Mouse (Mus musculus): ENCODE results near the gene Zfr2. TPM values are rescaled to one million over a fixed set of nuclear protein-coding genes. Genes with fewer than 3 reads are reported as not detected.

Gene Zfr2
- polyA plus RNA-seq, 1 experiment from 2014 or later: 0.26 TPM

DNA sequence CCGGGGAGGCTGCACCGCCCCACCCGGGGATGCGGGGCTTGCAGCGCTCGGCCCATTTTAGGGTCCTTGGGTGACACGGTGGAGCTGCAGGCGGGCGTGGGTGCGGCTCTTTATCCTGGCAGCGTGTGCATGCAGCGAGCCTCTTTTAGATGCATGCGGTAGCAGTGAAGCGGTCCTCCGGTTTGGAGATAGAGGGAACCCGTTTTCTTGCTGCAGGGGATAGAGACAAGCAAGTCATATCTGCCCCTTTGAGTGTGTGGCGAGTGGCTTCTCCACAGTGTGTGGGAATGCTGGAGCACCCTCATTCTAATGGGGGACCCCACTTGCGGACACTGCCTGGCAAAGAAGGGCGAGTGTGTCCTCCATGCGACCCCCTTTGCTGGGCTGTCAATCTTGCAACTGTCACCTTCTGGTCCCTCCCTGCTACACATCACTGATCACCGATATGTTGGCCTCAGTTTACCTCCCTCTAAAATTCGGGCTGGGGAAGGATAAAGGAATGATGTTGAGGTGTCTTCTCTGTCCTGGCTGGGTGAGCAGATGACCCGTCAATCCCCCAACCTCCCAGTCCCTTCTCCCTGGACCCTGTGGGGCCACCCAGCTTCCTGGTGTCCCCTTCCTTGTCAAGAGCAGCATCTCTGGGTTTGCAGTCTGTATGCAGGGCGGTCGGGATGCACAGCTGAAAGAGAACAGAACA lies 60.5 kb downstream of the Zfr2 start:
- Histone ChIP-seq H3K79me2 (ENCODE audit: inconsistent target) (peaks cover 54% of the 10 kb centered on the region), H3K4me3 (ENCODE audit: inconsistent target) (peak overlapping the region; percentile 79), H3K27ac (peak overlapping the region; percentile 43), H3K36me3 (ENCODE audit: inconsistent target) (no peaks in the 10 kb centered on the region)
- WGBS (ENCODE audit: missing documents): 2% methylated on average over 25 of the region's 25 CpGs

DNA sequence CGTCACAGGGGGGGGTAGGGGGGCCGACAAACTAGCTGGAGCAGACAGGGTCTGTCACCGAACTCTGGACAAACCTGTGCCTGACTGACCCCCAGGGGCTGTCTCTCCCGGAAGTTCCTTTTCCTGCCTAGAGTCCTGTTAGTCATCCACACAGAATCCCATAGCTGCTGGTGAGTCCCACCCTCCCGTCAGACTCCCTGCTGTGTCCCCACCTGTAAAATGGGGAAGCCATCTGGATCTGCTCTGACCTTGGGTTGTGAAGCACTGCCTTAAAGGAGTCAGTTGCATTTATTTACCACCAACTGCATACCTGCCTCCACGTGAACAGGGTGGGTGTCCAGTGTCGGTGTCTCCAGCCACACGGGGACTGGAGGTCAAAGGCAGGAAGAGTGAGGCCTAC lies 61.5 kb downstream of the Zfr2 start:
- Histone ChIP-seq H3K36me3 (ENCODE audit: inconsistent target) (no peaks in the 10 kb centered on the region), H3K4me3 (ENCODE audit: inconsistent target) (peak overlapping the region; percentile 79), H3K79me2 (ENCODE audit: inconsistent target) (peaks cover 63% of the 10 kb centered on the region), H3K27ac (peak overlapping the region; percentile 43)
- WGBS (ENCODE audit: missing documents): 31% methylated on average over 8 of the region's 8 CpGs

DNA sequence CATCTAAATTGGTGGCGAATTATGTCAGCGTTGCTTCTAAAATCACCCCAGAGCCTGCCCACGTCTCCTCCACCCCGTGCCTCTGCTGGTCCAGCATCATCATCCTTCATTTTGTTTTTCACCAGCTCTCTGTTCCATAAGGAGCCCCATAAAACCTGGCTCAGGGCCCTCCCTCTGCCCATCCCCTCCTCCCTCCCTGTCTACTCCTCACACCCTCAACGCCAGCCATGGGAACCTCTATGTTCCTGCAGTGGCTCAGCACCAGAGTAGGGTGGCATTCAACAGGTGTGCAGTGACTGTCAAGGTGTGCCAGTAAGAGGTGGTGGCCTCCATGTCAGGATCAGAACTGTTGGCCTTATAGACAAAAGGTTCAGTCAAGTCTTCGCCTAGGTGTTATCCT lies 62.2 kb downstream of the Zfr2 start:
- 89% methylated on average over 6 of the region's 6 CpGs for WGBS (ENCODE audit: missing documents)
- Histone ChIP-seq H3K79me2 (ENCODE audit: inconsistent target) (peaks cover 71% of the 10 kb centered on the region), H3K36me3 (ENCODE audit: inconsistent target) (no peaks in the 10 kb centered on the region), H3K27ac (no peak overlapping the region), H3K4me3 (ENCODE audit: inconsistent target) (no peak overlapping the region)

DNA sequence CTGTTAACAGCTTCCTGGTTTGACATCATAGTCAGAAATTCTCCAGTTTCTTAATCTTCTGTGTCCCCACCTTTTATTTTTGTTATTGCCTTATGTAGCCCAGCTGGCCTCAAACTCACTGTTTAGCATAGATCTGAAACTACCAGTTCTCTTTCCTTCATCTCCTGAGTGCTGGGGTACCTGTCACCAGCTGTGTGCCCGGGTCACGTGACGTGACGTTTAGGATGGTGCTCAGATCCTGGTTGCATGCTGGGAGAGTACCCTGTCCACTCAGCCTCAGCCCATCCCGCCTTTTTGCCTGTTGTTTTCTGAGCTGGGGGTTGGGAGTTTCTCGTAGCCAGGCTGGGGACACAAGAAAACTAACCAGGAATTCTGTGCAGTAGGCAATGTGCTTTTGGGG lies 64.3 kb downstream of the Zfr2 start:
- H3K4me3 ChIP-seq (ENCODE audit: inconsistent target): peak overlapping the region; percentile 20; the same call in 1 of the 2 replicates
- H3K27ac ChIP-seq: peak overlapping the region; percentile 99
- peaks cover 91% of the 10 kb centered on the region for H3K79me2 ChIP-seq (ENCODE audit: inconsistent target)
- WGBS (ENCODE audit: missing documents): 22% methylated on average over 6 of the region's 6 CpGs
- H3K36me3 ChIP-seq (ENCODE audit: inconsistent target): no peaks in the 10 kb centered on the region

DNA sequence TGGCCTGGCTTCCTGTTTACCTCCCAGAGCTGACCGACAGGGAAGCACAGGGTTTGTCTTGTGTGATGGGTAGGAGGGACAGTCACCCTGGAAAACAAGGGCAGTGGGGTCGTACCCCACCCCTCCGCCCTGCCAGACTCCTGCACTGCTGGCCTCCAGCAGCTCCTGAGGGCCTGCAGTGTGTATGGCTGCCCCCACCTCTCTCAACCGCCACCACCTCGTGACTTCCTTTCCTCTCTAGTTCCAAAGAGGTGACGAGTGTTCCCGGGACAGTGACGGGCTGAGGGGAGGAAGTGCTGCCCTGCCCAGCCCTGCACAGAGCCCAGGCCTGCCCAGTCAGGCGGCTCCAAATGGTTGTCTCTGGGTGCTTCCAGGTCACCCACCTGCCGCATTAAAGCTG lies 64.9 kb downstream of the Zfr2 start:
- Histone ChIP-seq H3K79me2 (ENCODE audit: inconsistent target) (peaks cover 97% of the 10 kb centered on the region), H3K36me3 (ENCODE audit: inconsistent target) (no peaks in the 10 kb centered on the region), H3K4me3 (ENCODE audit: inconsistent target) (peak overlapping the region; percentile 20), H3K27ac (peak overlapping the region; percentile 99)
- WGBS (ENCODE audit: missing documents): 2% methylated on average over 10 of the region's 10 CpGs

DNA sequence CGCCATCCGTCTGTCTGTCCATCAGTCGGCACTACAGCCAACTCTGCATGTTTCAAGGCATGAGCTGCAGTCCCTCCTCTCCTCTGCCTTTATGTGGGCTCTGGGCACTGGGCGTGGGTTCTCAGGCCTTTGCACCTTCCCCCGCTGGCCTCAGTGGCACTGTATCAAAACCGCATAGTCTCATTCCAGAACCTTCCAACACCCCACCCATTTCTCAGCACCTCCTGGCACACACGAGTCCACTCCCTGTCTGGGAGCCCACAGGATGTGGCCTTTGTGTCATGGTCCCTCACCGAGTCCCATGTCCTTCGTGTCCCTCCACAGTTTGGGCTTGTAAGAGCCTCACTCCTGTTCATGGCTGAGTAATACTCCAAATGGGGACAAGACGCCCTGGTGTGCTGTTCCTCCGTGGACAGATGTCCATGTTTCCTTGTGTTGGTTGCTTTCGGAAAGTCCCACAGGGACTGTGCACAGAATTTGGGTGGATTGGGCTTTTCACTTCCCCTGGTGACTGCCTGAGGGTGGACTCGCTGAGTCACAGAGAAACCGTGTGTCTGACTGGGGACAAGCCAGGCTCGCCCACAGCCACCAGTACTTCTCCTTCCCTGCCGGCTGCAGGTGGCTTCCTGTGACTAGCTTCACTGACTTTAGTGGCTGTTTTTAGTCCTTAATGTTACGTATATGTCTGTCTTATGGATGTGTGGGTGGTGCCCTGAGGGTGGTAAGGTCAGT lies 65.6 kb downstream of the Zfr2 start:
- H3K36me3 ChIP-seq (ENCODE audit: inconsistent target): no peaks in the 10 kb centered on the region

DNA sequence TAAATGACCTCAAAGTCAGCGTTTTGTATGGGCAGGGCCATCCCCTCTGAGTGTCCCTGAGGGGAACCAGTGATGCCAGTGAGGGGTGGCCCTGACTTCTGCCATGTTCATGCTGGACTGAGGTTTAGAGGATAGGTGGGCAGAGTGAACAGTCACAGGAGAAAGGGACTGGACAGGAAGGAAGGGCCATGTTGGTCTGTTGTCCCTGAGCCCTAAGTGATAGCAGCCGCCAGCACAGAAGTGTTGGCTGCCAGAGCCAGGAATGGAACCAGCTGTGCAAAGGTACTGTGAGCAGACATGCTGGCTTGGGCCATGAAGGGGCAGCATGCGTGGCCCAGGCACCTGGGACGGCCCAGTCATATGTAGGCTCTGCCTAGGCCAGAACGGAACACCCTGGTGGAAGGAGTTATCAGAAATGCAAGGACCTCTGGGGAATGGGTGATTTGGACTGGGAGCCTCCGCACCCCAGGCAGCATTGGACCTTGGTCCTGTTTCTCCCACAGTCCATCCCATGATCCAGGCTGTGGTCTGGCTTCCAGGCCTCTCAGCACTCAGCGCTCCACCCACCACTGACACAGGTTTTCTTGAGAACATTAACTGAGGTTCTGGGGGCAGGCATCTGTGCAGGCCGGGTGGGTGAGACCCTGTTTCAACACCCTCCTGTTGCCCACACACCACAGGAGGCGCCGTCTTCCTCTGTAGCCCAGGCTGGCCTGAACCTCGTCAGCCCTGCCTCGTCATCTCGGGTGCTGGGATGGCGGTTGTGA lies 66.8 kb downstream of the Zfr2 start:
- H3K4me3 ChIP-seq (ENCODE audit: inconsistent target): no peak overlapping the region
- 73% methylated on average over 14 of the region's 14 CpGs for WGBS (ENCODE audit: missing documents)
- peak overlapping the region; percentile 99 for H3K27ac ChIP-seq
- H3K79me2 ChIP-seq (ENCODE audit: inconsistent target): peaks cover 100% of the 10 kb centered on the region
- no peaks in the 10 kb centered on the region for H3K36me3 ChIP-seq (ENCODE audit: inconsistent target)

More for the DNA sequence above, 65.6 kb downstream of the Zfr2 start:
- Histone ChIP-seq H3K4me3 (ENCODE audit: inconsistent target) (peak overlapping the region; percentile 20), H3K79me2 (ENCODE audit: inconsistent target) (peaks cover 100% of the 10 kb centered on the region), H3K27ac (peak overlapping the region; percentile 99)
- WGBS (ENCODE audit: missing documents): 25% methylated on average over 17 of the region's 17 CpGs

DNA sequence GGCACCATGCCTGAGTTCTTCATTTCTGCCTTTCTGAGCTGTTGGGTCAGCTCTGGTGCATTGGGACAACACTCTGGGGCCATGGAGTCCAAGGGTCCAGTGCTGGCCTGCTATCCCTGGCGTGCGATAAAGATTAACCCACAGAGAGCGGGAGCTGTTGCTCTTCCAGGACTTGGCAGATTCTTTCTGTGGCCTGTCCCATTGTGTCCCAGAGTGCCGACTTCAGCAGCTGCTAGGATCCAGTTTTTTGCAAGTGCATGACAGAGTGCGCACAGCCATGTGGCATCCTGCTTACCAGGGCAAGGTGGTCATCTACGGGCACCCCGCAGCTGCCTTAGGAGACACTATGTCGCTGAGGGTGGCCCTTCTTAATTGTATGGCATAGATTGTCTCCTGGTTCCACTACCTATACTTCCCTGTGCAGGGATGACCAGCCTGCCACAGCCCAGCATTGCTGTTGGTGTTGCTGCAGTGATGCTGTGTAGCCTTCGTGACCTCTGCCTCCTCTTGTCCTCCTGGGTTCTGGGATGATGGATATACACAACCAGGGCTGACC lies 67.5 kb downstream of the Zfr2 start:
- 94% methylated on average over 8 of the region's 9 CpGs for WGBS (ENCODE audit: missing documents)
- peaks cover 100% of the 10 kb centered on the region for H3K79me2 ChIP-seq (ENCODE audit: inconsistent target)
- no peak overlapping the region for H3K4me3 ChIP-seq (ENCODE audit: inconsistent target)
- H3K36me3 ChIP-seq (ENCODE audit: inconsistent target): peaks cover 4% of the 10 kb centered on the region; the same call in 1 of the 2 replicates
- H3K27ac ChIP-seq: peak overlapping the region; percentile 99

DNA sequence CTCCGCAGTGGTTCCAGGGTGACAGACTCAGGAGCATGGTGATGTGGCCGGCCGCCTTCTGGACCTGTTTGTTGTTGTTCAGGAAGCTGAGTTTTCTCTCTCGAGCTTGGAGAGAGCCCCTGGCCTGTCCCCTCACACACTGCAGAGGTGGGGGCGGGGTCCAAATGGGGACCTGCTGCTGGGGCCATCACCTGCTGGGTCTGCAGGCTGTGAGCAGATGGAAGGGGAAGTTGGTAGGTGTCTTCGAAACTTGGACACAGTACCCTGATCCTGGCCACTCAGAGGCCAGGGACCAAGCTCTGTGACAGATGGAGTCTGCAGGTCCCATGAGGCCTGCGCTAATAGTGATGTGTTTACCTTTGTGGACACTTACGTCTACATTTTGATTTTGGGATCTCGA lies 68.4 kb downstream of the Zfr2 start:
- WGBS (ENCODE audit: missing documents): 83% methylated on average over 9 of the region's 9 CpGs
- no peak overlapping the region for H3K27ac ChIP-seq
- H3K79me2 ChIP-seq (ENCODE audit: inconsistent target): peaks cover 100% of the 10 kb centered on the region
- no peak overlapping the region for H3K4me3 ChIP-seq (ENCODE audit: inconsistent target)
- H3K36me3 ChIP-seq (ENCODE audit: inconsistent target): peaks cover 12% of the 10 kb centered on the region

Other genes with a start within 250 kb of the Zfr2 start
- 0.88 to 1.1 TPM (median 0.93 TPM) in 3 replicates for gene Gng7, start 218.2 kb upstream of the Zfr2 start, polyA plus RNA-seq (2018)
- not detected in 3 replicates for gene Diras1, start 207.5 kb upstream of the Zfr2 start, polyA plus RNA-seq (2018)
- gene Slc39a3, start 195.7 kb upstream of the Zfr2 start, polyA plus RNA-seq (2018): 6.1 to 14.7 TPM (median 14.6 TPM) in 3 replicates
- 65.8 to 82.0 TPM (median 68.8 TPM) in 3 replicates for gene Sgta, start 173.0 kb upstream of the Zfr2 start, polyA plus RNA-seq (2018)
- gene Thop1, start 163.1 kb upstream of the Zfr2 start, polyA plus RNA-seq (2018): 7.4 to 19.1 TPM (median 9.9 TPM) in 3 replicates
- 0.75 to 1.1 TPM (median 0.85 TPM) in 3 replicates for gene Creb3l3, start 134.3 kb upstream of the Zfr2 start, polyA plus RNA-seq (2018)
- 31.4 to 102 TPM (median 93.5 TPM) in 3 replicates for gene Map2k2, start 127.2 kb upstream of the Zfr2 start, polyA plus RNA-seq (2018)
- gene Zbtb7a, start 97.9 kb upstream of the Zfr2 start, polyA plus RNA-seq (2018): 48.1 to 55.4 TPM (median 52.8 TPM) in 3 replicates
- 19.6 to 22.5 TPM (median 21.5 TPM) in 3 replicates for gene Pias4, start 65.2 kb upstream of the Zfr2 start, polyA plus RNA-seq (2018)
- gene Eef2, start 56.5 kb upstream of the Zfr2 start, polyA plus RNA-seq (2018): 749 to 1,081 TPM (median 1,012 TPM) in 3 replicates
- 41.2 to 57.0 TPM (median 43.5 TPM) in 3 replicates for gene Dapk3, start 50.1 kb upstream of the Zfr2 start, polyA plus RNA-seq (2018)
- gene 4930442H23Rik, start 49.3 kb upstream of the Zfr2 start, polyA plus RNA-seq (2018): not detected in 3 replicates
- gene Nmrk2, start 31.1 kb upstream of the Zfr2 start, polyA plus RNA-seq (2018): not detected in 3 replicates
- gene Atcay, start 2.3 kb upstream of the Zfr2 start, polyA plus RNA-seq (2018): not detected in 3 replicates
- gene Matk, start 19.8 kb downstream of the Zfr2 start, polyA plus RNA-seq (2018): 5.3 to 5.7 TPM (median 5.5 TPM) in 3 replicates
- 39.4 to 78.9 TPM (median 55.8 TPM) in 3 replicates for gene Mrpl54, start 33.8 kb downstream of the Zfr2 start, polyA plus RNA-seq (2018)
- 9.8 to 31.4 TPM (median 19.8 TPM) in 3 replicates for gene Apba3, start 33.8 kb downstream of the Zfr2 start, polyA plus RNA-seq (2018)
- gene Tjp3, start 58.4 kb downstream of the Zfr2 start, polyA plus RNA-seq (2018): 1.7 to 4.2 TPM (median 3.3 TPM) in 3 replicates
- gene Pip5k1c, start 59.8 kb downstream of the Zfr2 start, polyA plus RNA-seq (2018): 63.2 to 85.8 TPM (median 77.1 TPM) in 3 replicates
- 14.4 to 21.3 TPM (median 15.1 TPM) in 3 replicates for gene Cactin, start 87.9 kb downstream of the Zfr2 start, polyA plus RNA-seq (2018)
- gene Tbxa2r, start 95.6 kb downstream of the Zfr2 start, polyA plus RNA-seq (2018): not detected in 3 replicates
- 0.07 TPM in 1 of 3 replicates, not detected in the others for gene Gipc3, start 110.1 kb downstream of the Zfr2 start, polyA plus RNA-seq (2018)
- gene Hmg20b, start 117.3 kb downstream of the Zfr2 start, polyA plus RNA-seq (2018): 33.1 to 54.6 TPM (median 42.5 TPM) in 3 replicates
- 129 to 266 TPM (median 167 TPM) in 3 replicates for gene Mfsd12, start 124.3 kb downstream of the Zfr2 start, polyA plus RNA-seq (2018)
- 1.5 to 9.8 TPM (median 2.5 TPM) in 3 replicates for gene 4930404N11Rik, start 132.7 kb downstream of the Zfr2 start, polyA plus RNA-seq (2018)
- gene Fzr1, start 145.4 kb downstream of the Zfr2 start, polyA plus RNA-seq (2018): 12.9 to 17.0 TPM (median 15.3 TPM) in 3 replicates
- gene Dohh, start 151.3 kb downstream of the Zfr2 start, polyA plus RNA-seq (2018): 21.0 to 48.1 TPM (median 32.0 TPM) in 3 replicates
- 0.07 to 1.0 TPM (median 0.46 TPM) in 3 replicates for gene Gm48551, start 151.3 kb downstream of the Zfr2 start, polyA plus RNA-seq (2018)
- gene Gm48552, start 155.8 kb downstream of the Zfr2 start, polyA plus RNA-seq (2018): 0.57 TPM in 1 of 3 replicates, not detected in the others
- gene Smim24, start 159.9 kb downstream of the Zfr2 start, polyA plus RNA-seq (2018): 9.6 to 21.8 TPM (median 14.6 TPM) in 3 replicates
- 33.6 to 60.6 TPM (median 57.7 TPM) in 3 replicates for gene Nfic, start 222.5 kb downstream of the Zfr2 start, polyA plus RNA-seq (2018)
- gene Celf5, start 249.6 kb downstream of the Zfr2 start, polyA plus RNA-seq (2018): 0.04 TPM in 1 of 3 replicates, not detected in the others

Data from macrophage (primary cell).